Mouse (Mus musculus) embryo, embryonic 11.5 days (tissue): ENCODE measurements around the gene Scn1b.

Experiments
- DNase-seq: peaks from one replicate; pipeline ENCODE4 v3.0.0-alpha.2; 2012; ENCODE audit warnings: low read depth, low spot score

Gene Scn1b

DNA sequence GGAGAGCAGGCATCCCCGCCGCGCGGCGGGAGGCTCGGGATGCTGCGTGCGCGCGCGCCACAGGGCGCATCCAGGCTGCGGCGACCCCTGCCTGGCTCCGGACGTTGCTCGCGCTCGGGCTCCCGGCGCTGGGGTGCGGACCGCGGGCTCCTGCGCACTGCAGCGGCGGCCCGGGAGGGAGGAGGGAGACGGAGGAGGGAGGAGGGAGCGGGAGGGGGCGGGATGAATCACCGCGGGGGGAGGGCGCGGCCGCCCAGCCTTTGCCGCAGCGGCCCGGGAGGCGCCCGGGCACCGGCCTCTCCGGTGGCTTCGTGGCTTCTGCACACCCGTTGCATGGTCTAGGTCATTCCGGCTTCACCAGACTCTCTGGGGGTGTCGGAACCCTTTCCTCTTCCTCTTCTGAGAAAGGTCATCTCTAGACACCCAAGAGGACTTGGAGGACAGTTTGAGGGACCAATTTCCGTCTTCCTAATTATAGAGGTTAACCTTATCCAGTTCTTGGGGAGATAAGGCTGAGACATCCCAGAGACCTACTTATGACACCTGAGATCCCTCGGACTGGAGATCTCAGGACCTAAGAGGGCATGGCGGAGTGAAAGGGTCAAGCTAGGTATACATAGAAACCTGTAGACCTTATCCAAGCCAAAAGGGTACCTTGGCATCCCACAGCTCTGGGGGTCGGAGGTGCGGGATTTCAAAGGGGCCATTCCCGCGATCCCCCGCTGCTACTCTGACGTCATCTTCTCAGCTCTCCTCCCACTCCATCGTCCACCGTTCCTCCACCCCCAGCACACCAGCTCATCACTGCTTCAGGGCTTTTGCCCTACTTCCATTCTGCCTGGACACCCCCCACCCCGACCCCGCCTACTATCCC lies at the start of gene Scn1b:
Gene Scn1b, minus strand, starts transcription at position 153 of the 874 bp plus-strand sequence.
- no peak for DNase-seq

DNA sequence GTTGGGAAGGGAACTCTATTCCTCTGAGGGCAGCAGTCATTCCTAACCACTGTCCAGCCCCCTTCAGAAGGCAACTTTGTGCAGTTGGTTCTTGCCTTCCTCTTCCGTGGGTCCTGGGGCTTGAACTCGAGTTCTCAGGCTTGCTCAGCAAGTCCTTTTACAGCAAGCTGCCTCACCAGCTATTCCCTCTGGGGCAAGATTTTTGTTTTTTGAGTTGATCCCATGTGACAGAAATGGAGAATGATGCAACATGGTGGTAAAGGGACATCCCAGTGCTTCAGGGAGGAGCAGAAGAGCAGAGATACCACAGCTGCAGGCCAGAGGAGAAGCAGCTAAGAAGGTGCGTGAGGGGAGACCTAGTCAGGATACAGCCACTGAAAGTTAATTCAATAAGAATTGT lies 48.3 kb upstream of the Scn1b start:
- DNase-seq = no peak

DNA sequence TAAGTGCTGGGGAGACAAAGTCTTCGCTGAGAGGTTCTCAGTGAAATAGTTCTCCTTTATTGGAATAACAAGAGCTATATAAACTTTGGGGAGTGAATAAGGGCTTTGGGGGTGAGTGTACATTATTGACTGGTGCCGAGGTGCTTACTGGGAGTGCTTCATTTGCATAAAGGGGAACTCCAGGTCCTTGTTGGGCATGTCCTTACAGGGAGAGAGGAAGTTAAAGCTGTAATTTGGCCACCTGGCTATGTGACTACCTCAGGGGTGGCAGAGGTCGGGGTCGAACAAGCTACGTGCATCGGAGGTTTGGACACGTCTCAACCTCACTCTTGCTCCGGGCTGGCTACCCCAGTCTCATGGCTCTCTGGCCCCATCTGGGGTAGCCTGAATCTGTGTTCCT lies 47.7 kb upstream of the Scn1b start:
- DNase-seq = no peak

- no peak for DNase-seq
These were observed 45.4 kb upstream of the Scn1b start for GRCm38 (mm10) chr7:31172238-31172637.

DNA sequence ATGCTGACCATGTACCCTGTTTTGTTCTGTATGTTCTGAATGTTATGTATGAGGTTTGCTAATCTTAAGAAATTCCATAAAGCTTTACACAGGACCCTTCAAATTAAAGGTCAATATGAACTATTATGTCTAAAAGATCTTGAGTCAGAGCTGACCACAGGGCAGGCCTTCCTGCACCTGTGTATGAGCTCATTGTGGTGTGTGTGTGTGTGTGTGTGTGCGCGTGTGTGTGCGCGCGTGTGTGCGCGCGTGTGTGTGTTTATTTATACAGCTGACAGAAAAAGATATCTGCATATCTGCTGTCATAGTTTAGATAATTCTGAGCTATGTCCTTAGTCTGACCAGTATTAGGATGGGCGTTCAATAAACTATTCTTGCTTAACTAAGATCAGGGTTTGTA lies 43.7 kb upstream of the Scn1b start:
- DNase-seq = no peak

DNA sequence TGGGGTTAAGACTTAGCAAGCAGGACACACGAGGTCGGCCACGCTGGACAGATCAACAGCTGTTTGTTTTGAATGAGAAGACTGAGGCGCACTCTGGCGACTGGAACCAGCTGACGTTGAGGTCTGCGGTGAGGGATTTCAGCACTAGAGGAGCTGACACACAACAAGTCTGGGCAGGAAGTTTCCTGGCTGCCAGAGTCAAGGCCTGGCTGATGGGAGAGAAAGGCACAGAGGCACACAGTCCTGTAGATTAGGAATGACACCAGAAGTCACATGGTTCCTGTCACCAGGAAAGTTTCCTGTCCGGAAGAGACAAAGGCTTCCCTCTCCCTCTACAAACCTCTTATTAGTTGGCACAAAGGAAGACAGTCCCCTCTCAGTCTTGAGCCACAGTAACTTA lies 41.6 kb upstream of the Scn1b start:
- no peak for DNase-seq

GRCm38 (mm10) chr7:31164748-31165147 lies 37.9 kb upstream of the Scn1b start:
- DNase-seq = no peak

GRCm38 (mm10) chr7:31163666-31164577 lies 37.1 kb upstream of the Scn1b start:
- DNase-seq = no peak

GRCm38 (mm10) chr7:31162324-31162723 lies 35.5 kb upstream of the Scn1b start:
- no peak for DNase-seq

GRCm38 (mm10) chr7:31161831-31162230 lies 35.0 kb upstream of the Scn1b start:
- no peak for DNase-seq

DNA sequence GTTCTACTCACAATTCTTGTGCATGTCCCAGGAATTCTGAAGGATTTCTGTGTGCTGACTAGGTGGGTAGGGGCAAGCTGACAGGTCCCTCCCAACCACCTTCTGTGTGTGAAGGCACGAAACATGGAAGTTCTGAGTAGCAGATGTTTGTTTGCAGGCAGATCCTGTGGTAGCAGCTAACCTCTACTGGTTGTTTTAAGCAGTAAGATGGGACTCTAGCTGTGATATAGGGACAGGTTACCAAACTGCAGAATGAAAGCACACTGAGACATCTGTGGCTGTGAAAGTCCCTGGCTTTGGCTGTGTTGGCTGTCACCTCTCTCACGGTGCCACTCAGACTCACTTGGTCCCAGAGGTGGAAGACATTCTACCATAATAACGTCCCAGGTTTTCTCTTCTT lies 34.4 kb upstream of the Scn1b start:
- DNase-seq = no peak

GRCm38 (mm10) chr7:31160763-31161162 lies 34.0 kb upstream of the Scn1b start:
- DNase-seq = no peak

DNA sequence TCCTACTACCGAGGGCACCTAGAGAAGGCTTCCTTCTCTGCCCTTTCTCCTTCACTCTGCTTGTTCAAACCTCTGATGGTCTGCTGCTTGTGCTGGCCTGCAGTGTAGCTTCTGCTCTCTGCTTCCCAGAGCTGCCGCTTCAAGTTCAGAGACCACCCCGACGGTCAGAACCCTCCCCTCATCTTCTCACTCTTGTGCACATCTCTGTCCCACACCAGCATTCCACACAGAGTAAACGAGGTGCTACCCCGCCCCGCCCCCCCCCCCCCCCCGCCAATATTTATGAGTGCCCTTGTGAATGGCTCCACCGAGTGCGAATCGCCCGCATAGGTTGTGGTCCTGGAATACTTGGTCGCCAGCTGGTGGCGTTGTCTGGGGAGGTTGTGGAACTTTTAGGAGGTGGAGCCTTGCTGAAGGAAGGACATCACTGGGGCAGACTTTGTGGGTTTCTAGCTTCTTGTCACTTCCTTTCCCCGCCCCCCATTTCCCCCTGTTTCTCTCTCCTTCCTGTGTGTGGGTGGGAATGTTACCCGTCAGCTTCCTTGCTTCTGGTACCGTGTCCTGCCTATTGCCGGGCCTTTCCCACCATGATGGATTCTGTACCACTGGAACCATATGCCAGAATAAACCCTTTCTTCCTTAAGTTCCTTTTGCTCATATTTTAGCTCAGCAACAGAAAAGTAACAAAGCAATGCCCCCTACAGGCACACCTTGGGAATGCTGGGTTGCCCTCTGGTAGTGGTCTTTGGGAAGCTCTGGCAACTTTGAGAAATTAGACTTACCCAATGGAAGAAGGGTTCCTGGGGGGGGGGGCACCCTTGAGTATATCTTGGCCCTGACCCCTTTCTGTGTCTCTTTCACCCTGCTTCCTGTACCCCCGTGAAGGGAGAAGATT lies 29.5 kb upstream of the Scn1b start:
- DNase-seq = no peak

GRCm38 (mm10) chr7:31155296-31156033 lies 28.7 kb upstream of the Scn1b start, which contains the start of gene Gramd1a:
Gene Gramd1a (minus strand): TSS chr7:31155896.
- DNase-seq = no peak

GRCm38 (mm10) chr7:31153536-31154320 lies 26.9 kb upstream of the Scn1b start:
- DNase-seq = no peak

DNA sequence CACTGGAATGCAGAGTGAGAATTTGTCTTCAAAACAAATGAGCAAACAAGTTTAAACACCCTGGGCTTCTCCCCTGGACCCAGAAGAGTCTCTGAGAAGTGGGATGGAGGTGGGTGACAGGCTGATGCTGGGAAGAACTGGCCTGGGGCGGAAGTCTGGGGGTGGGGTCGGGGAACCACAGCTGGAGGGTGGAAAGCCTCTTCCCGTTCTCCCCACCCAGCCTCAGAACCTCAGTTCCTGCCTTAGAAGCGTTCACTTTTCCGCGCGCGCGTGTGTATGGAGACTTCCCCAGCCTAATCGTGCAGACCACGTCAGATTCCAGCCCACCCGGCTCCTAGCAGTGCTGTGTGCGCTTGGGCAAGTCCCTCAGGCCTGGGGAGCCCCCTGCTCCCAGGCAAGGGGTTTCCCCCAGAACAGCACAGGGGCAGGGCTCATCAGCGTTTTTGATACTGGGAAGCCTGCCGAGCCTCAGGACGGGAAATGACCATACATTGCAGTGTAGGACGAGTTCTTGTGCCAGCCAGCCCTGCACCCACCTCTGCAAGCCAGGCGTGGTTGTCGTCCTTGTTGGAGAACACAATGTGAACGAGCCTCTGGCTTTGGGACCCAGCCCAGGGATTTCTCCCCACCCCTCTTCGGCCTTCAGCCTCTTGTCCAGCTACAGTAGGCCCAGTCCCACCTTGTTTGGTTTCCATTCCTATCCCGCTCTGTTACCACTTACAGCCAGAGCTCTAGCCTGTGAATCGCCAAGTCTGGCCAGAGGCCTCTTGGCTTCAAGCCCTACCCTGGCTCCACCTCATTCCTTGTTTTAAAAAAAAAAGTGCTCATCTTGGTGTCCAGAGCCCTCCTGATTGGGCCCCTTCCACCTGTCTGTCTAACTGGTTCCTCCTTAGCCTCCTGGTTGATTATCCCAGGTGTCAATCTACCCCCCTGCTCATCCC lies 24.8 kb upstream of the Scn1b start:
- no peak for DNase-seq

GRCm38 (mm10) chr7:31150566-31151300 lies 23.9 kb upstream of the Scn1b start:
- peak; percentile 79 for DNase-seq
